Mouse (Mus musculus): ENCODE results near the gene Prkar2b. TPM values are rescaled to one million over a fixed set of nuclear protein-coding genes. Genes with fewer than 3 reads are reported as not detected.

The Prkar2b gene
- polyA plus RNA-seq, 1 experiment from 2014 or later, result 11.8 TPM

DNA sequence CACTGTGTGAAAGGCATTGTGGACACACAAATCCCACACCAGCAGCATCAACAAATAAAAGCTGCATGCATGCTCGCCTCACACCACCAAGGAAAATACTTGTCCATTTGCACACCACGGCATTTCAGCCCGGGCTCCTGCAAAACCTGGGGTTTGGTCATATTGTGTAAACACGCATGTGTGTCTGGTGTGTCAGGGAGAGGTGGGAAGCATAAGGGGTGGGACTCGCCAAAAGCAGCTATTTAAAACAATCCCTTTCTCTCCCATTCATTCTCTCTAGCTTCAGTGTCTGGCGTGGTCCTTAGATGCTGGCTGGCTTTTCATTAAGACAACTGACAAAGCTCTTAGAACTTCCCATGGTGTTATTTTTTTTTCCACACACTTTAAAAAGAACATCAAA lies 1.4 kb downstream of the Prkar2b start:
- Histone ChIP-seq H3K9me3 (no peaks in the 10 kb centered on the region), H3K9ac (peak overlapping the region; percentile 90), H3K4me1 (peaks cover 33% of the 10 kb centered on the region), H3K4me2 (peak overlapping the region; percentile 97), H3K27me3 (replicated peaks) (no peaks in the 10 kb centered on the region), H3K4me3 (peak overlapping the region; percentile 88), H3K36me3 (no peaks in the 10 kb centered on the region), H3K27ac (replicated peaks) (no peak overlapping the region)
- WGBS, result 43% methylated on average over 6 of the region's 6 CpGs
- no peak for ATAC-seq (ENCODE audit: extremely low read depth, insufficient number of reproducible peaks, low FRiP score, low TSS enrichment)

DNA sequence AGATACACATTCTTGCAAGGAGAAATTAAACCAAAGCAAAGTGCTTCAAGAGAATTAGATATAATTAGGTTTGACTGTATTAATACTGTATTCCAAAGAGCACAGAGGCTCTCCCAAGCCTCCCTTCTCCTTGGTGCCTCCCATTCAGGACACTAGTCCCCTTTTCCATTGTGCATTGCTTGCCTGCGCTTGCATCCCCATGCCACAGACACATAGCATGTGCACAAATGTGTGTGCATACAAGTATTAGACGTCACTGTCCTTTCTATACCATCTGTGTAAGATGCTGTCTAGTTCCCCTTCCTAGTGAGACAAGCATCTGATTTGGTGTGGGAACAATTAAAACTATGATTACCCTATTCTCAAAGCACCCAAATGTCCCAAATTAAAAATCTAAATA lies 2.0 kb downstream of the Prkar2b start:
- no peak for ATAC-seq (ENCODE audit: extremely low read depth, insufficient number of reproducible peaks, low FRiP score, low TSS enrichment)
- H3K9me3 ChIP-seq, result no peaks in the 10 kb centered on the region
- no peak overlapping the region for H3K9ac ChIP-seq
- no peak overlapping the region; the same call in 1 of the 2 replicates for H3K4me3 ChIP-seq
- no peaks in the 10 kb centered on the region for H3K36me3 ChIP-seq
- 83% methylated on average over 2 of the region's 2 CpGs for WGBS
- H3K27me3 ChIP-seq (replicated peaks), result no peaks in the 10 kb centered on the region
- H3K4me2 ChIP-seq, result peak overlapping the region; percentile 97
- H3K27ac ChIP-seq (replicated peaks), result no peak overlapping the region
- peaks cover 37% of the 10 kb centered on the region for H3K4me1 ChIP-seq

DNA sequence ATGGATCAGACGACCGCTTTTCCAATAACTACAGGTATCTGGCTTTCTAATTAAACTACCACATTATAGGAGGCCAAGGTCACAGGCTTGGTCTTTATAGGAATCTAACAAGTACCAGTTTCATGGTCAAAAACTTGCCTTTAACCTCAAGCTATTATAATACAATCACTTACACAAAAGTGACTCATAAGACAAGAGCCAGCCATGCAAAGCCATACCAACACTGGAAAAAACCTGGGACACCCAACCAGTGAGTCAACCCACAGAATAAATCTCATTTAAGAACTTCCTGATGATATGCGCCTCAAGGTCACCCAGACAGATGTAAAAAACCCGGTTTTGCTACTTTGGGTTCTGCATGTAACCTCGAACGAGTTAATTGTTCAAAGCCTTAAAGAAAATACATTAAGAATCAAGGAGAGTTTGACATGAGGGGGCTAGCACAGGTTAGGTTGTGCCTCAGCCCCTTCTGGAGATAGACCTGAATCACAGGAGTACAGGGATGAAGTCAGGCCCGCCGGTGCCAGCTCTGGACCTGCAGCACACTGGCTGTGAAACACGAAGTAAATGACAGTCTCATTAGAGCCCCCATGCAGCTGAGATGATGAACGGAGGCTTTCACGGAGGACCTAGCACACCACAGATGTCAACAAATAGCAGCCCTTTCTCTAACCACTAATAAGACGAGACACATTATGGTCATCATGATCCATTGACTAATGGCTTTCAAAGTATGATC lies 3.5 kb downstream of the Prkar2b start:
- Histone ChIP-seq H3K9me3 (no peaks in the 10 kb centered on the region), H3K36me3 (no peaks in the 10 kb centered on the region), H3K4me3 (no peak overlapping the region), H3K27me3 (replicated peaks) (no peaks in the 10 kb centered on the region), H3K4me2 (peak overlapping the region; percentile 7; the same call in 1 of the 2 replicates), H3K9ac (no peak overlapping the region), H3K4me1 (peaks cover 45% of the 10 kb centered on the region), H3K27ac (replicated peaks) (no peak overlapping the region)
- 81% methylated on average over 12 of the region's 12 CpGs for WGBS
- ATAC-seq (ENCODE audit: extremely low read depth, insufficient number of reproducible peaks, low FRiP score, low TSS enrichment), result no peak

DNA sequence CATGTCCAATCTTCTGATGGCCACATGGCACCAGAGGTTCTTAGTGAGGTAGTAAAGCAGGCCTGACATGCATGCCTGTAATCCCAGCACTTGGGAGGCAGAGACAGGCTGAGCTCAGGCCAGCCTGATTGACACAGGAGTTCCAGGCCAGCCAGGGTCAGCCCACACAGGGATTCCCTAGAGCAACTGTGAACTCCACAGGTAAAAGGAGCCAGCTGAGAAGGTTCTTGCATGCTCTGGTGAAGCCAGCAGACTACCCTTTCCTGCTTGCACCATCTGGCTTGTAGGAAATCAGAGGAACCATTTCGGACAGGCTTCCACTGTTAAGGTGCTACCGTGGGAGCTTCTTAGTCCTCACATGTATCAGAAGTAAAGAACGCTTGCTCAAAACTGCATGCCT lies 5.3 kb downstream of the Prkar2b start:
- Histone ChIP-seq H3K4me2 (no peak overlapping the region), H3K27ac (replicated peaks) (no peak overlapping the region), H3K9me3 (no peaks in the 10 kb centered on the region), H3K27me3 (replicated peaks) (no peaks in the 10 kb centered on the region), H3K9ac (no peak overlapping the region), H3K4me3 (no peak overlapping the region), H3K36me3 (no peaks in the 10 kb centered on the region), H3K4me1 (peaks cover 41% of the 10 kb centered on the region)
- 90% methylated on average over 3 of the region's 3 CpGs for WGBS
- no peak for ATAC-seq (ENCODE audit: extremely low read depth, insufficient number of reproducible peaks, low FRiP score, low TSS enrichment)

DNA sequence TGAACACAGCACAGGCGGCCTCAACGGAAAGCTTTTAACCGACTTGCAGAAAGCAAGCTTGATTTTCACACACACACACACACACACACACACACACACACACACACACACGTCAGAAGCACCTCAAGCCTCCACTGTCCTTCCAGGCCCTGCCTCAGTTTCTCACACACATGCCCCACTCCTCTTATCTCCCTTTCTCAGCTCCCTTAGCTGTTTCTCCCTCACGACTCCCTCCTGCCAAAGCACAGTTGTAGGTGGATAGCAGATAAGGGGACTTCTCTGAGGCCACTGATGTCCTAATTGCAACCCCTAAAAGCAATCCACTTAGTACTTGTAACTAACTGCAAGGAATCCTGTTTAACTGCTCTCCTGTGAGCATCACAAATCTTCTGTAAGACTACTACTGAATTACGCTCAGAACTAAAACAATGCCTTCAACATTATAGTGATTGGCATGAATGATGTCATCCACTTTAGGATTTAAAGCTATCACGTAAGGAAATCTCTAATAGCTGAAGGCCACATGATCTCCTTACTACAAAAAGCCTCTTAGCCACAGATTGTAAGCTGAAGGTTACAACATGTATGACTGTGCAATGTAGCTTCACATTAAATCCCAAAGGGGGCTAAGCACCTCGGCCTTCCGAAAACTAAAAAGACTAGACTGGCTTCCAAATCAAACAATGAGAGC lies 6.5 kb downstream of the Prkar2b start:
- peak overlapping the region; percentile 13; the same call in 1 of the 2 replicates for H3K27ac ChIP-seq (replicated peaks)
- ATAC-seq (ENCODE audit: extremely low read depth, insufficient number of reproducible peaks, low FRiP score, low TSS enrichment), result peak; percentile 47; the same call in 1 of the 2 replicates
- peak overlapping the region; percentile 35; the same call in 1 of the 2 replicates for H3K4me2 ChIP-seq

DNA sequence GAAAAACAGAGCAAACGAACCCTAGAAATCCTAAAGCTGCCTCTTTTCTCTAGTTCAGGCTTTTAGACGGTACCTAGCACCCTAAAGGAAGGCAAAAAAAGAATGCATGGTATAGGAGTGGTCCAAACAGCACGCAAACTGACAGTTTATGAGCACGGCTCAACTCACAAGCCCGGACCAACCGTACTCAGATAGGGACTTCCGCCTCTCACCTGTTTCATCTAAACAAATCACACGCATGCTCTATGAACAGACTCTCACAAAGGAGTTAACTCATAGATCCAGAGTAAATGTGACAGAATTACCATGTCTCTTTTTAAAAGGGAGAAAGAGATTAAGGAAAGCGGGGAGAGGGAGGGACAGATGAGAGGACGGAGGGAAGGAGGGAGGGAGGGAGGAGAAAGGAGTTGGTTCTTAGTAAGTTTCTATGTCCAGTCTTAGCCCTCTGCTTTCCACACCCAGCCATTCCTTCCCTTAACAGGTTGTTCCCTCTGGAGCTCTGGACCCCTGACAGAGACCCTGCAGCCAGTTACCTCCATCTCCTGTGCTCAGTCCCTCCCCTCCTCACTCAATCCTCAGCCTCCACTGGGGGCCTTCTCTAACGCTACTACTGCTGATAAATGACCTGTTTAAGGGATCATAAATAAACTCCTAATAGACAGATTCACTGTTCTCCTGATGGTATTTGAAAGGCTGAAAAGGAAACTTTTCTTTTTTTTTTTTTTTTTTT lies 7.3 kb downstream of the Prkar2b start:
- H3K27me3 ChIP-seq (replicated peaks), result no peaks in the 10 kb centered on the region
- no peaks in the 10 kb centered on the region for H3K9me3 ChIP-seq
- peak overlapping the region; percentile 35 for H3K4me2 ChIP-seq
- no peak overlapping the region for H3K4me3 ChIP-seq
- ATAC-seq (ENCODE audit: extremely low read depth, insufficient number of reproducible peaks, low FRiP score, low TSS enrichment), result no peak
- peaks cover 29% of the 10 kb centered on the region for H3K4me1 ChIP-seq
- no peak overlapping the region for H3K9ac ChIP-seq
- H3K27ac ChIP-seq (replicated peaks), result no peak overlapping the region
- H3K36me3 ChIP-seq, result no peaks in the 10 kb centered on the region
- WGBS, result 69% methylated on average over 11 of the region's 11 CpGs

More for the DNA sequence above, 6.5 kb downstream of the Prkar2b start:
- no peaks in the 10 kb centered on the region for H3K36me3 ChIP-seq
- no peak overlapping the region for H3K4me3 ChIP-seq
- 44% methylated on average over 9 of the region's 9 CpGs for WGBS
- H3K4me1 ChIP-seq, result peaks cover 33% of the 10 kb centered on the region
- H3K9ac ChIP-seq, result 0 out of 2 replicates have a peak overlapping the region, but pooled peaks have one; percentile 5
- no peaks in the 10 kb centered on the region for H3K9me3 ChIP-seq
- no peaks in the 10 kb centered on the region for H3K27me3 ChIP-seq (replicated peaks)

DNA sequence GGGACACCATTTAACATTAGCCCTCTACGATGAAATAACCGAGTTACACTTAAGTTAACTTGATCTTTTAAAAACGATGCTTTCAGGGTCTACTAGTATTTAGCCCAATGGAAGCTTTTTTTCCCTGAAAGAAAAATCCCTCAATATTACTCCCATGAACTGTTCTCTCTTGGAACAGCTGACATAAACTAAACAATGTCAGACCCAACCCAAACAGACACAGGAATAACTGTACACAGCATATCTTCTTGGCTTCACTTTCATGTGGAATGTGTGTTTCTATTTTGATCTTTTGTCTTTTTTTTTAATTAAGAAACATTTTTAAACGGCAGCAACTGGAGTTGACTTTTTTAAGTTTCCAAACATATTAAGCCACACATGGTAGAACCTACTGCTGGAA lies 8.2 kb downstream of the Prkar2b start:
- 80% methylated on average over 4 of the region's 4 CpGs for WGBS
- H3K27me3 ChIP-seq (replicated peaks), result no peaks in the 10 kb centered on the region
- no peak overlapping the region for H3K9ac ChIP-seq
- H3K9me3 ChIP-seq, result no peaks in the 10 kb centered on the region
- no peak overlapping the region for H3K4me3 ChIP-seq
- H3K36me3 ChIP-seq, result no peaks in the 10 kb centered on the region
- ATAC-seq (ENCODE audit: extremely low read depth, insufficient number of reproducible peaks, low FRiP score, low TSS enrichment), result no peak
- no peak overlapping the region for H3K27ac ChIP-seq (replicated peaks)
- H3K4me2 ChIP-seq, result no peak overlapping the region
- H3K4me1 ChIP-seq, result peaks cover 29% of the 10 kb centered on the region

DNA sequence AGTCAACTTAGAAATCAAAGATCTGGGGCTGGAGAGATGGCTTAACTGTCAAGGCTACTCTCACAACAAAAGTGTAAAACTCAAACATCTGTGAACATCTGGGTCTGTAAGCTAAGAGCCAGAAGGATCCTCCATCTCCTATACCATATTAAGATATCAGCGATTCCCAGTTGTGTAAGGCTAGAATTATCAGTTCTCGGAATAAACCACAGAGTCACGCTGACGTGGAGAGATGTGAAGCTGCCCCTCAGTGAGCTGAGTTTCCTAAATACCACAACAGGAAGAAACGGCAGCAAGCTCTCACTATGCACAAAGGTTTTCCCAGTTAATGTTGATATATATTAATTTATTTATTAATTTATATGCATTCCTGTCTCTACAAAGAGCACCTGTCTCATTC lies 10.9 kb downstream of the Prkar2b start:
- Histone ChIP-seq H3K9me3 (no peaks in the 10 kb centered on the region), H3K4me1 (peaks cover 16% of the 10 kb centered on the region), H3K9ac (no peak overlapping the region), H3K27ac (replicated peaks) (no peak overlapping the region), H3K4me3 (no peak overlapping the region), H3K27me3 (replicated peaks) (no peaks in the 10 kb centered on the region), H3K4me2 (peak overlapping the region; percentile 6; the same call in 1 of the 2 replicates), H3K36me3 (no peaks in the 10 kb centered on the region)
- no peak; the same call in 1 of the 2 replicates for ATAC-seq (ENCODE audit: extremely low read depth, insufficient number of reproducible peaks, low FRiP score, low TSS enrichment)
- WGBS, result 56% methylated on average over 5 of the region's 5 CpGs

DNA sequence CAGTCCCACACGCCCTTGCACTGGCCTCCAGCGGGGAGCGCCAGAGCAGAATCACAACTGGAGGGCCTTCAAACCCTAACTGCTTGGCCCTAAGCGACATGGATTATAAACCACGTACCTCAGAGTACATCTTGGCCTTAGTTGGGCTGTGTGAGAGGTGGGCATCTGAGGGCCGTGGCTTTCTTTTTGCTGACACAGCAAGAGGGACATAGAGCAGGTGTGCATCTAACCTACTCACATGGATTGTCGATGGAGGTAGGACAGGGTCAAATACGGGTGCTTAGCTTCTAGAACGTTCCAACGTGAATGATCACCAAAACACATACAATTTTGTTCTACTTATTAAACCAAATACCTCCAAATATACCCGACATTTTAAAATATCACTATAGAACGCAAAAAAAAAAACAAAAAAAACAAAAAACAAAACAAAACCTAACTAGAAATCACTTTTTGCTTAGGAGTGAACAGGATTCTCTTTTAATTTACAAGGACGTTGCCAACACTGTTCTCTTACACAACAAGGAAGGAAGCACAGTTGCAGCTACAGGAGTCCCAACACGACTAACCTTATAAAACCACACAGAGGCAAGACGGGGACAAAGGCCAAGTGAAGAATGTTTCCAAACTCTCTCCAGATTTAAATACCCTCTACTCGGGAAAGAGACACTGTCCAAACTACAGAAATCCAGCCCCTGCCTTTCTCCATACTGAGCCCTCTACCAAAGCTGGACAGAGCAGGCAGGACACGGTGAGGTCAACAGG lies 15.3 kb downstream of the Prkar2b start:
- Histone ChIP-seq H3K27me3 (replicated peaks) (no peaks in the 10 kb centered on the region), H3K4me2 (no peak overlapping the region), H3K27ac (replicated peaks) (no peak overlapping the region), H3K9ac (no peak overlapping the region), H3K9me3 (no peaks in the 10 kb centered on the region), H3K4me3 (no peak overlapping the region), H3K36me3 (no peaks in the 10 kb centered on the region), H3K4me1 (0 out of 2 replicates have a peak, but pooled peaks cover 4% of the 10 kb centered on the region)
- 84% methylated on average over 17 of the region's 17 CpGs for WGBS
- no peak for ATAC-seq (ENCODE audit: extremely low read depth, insufficient number of reproducible peaks, low FRiP score, low TSS enrichment)

DNA sequence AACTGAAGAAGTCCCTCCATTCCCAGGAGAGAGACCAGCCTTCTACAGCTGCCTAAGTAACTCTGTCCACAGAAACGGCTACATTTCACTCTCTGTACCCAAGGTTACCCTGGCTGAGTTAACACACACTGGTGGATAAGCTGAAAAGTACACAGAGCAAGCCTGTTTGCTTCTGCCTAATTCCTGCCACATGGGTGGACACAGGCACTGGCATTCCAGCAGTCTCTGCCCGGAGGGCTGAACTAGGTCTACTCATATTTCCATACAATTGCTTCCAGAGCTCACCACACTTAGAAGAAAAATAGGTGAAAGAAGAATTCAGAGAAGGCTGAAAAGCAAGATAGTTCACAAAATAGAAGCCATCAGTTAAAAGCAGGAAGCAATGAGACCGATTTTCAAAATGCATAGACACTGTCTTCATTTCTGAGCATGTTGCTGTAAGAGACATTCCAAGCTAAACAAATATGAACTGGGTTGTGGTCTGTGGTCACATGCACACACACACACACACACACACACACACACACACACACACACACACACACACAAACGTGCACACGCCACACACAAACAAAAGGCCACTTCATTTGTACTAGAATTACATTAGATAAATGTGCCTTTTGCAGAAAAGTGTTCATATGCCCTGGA lies 16.5 kb downstream of the Prkar2b start:
- Histone ChIP-seq H3K27me3 (replicated peaks) (no peaks in the 10 kb centered on the region), H3K36me3 (no peaks in the 10 kb centered on the region), H3K4me2 (no peak overlapping the region), H3K9ac (no peak overlapping the region), H3K4me1 (0 out of 2 replicates have a peak, but pooled peaks cover 4% of the 10 kb centered on the region), H3K9me3 (no peaks in the 10 kb centered on the region), H3K27ac (replicated peaks) (no peak overlapping the region), H3K4me3 (no peak overlapping the region)
- WGBS, result 57% methylated on average over 5 of the region's 5 CpGs
- ATAC-seq (ENCODE audit: extremely low read depth, insufficient number of reproducible peaks, low FRiP score, low TSS enrichment), result no peak
